Mouse (Mus musculus) left cerebral cortex, postnatal 36 days (tissue): ENCODE data around the gene Haus6. TPM values are rescaled to one million over a fixed set of nuclear protein-coding genes. Genes with fewer than 3 reads are reported as not detected.
A peak's percentile ranks its signal among the peaks of the same experiment; 100 is the strongest.

ENCODE experiments used
- DNase-seq, 2 experiments: peaks; one replicate each; pipeline ENCODE4 v3.0.0; 2021 to 2022; ENCODE audit warnings: low spot score in 2 of 2, mixed read lengths in 1 of 2
- intact Hi-C: fragments of 180-260 bp; cut with DNase I; formaldehyde crosslinking; loops from one replicate; pipeline ENCODE4 v1.15.1; 2025
- total RNA-seq, 2 experiments: library from RNA; stranded (reverse); gene quantifications; 2 replicates each; pipeline ENCODE4 v1.2.3; 2021

Gene Haus6
- total RNA-seq, 2 experiments from 2014 or later = 9.4 to 9.6 TPM

DNA sequence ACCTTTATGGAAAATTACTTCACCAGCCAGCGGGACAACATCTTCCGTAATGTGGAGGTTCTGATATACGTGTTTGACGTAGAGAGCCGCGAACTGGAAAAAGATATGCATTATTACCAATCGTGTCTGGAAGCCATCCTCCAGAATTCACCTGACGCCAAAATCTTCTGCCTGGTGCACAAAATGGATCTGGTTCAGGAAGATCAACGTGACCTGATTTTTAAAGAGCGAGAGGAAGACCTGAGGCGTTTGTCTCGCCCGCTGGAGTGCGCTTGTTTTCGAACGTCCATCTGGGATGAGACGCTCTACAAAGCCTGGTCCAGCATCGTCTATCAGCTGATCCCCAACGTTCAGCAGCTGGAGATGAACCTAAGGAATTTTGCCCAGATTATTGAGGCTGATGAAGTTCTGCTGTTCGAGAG lies 35.7 kb downstream of the Haus6 start:
- intact Hi-C loops = loop anchor here (5.0 kb wide), 1 partner anchor 121 kb away; no protein-coding TSS in a partner anchor

DNA sequence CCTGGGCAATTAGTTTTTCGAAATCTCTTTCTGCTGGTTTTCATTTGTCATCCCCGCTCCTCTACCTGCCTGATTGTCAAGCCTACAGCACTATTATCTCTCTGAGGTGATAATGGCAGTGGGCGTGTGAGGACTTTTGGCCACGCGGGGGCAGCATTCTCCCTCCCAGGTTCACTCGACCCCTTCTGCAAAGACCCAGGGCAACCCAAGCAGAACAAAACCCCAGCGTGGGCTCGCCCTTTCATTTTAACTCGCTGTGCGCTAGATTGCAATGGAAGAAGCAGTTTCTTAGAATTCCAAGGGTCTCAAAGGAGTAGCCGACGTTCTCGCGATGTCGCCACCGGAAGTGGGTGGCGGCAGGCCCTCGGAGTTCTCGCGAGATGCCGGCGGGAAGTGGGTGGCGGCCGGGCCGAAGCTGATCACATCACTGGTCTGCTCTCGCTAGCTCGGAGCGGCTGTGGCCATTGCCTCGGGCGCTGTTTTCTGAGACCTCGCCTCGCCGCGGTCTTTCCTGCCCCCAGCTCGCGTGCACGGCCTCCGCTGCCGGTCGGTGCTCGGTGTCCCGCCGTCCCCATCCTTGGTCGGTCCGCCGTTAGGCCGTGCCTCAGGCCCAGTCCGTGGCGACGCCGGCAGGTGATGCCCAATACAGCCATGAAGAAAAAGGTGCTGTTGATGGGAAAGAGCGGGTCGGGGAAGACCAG lies 36.4 kb downstream of the Haus6 start, which contains the start of gene Rraga:
TSS of gene Rraga (plus strand) at position 386 of the 701 bp plus-strand sequence.
- DNase-seq = peak; percentile 94 to 96
- intact Hi-C loops = loop anchor here (1.0 to 5.0 kb wide), 2 partner anchors 37 to 122 kb away; partner anchors contain the start of gene Haus6

More for the DNA sequence above, 35.7 kb downstream of the Haus6 start:
- peak in 1 of 2 experiments; percentile 38 for DNase-seq

DNA sequence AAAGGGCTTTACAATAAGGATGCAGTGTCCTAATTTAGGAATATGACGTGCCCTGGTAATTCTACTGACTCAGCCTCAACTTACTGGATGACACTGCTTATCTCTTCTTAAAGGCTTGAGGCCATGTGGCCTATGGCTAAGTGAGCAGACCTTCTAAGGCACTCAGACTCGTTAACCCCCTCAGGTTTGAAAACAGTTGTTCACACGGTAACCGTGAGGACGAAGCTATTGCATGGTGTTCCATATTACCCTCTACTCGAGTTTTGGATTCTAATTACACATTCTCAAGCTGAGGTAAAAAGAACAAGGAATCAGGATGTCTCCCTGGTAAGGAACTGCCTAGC lies 36.9 kb downstream of the Haus6 start:
- intact Hi-C loops = loop anchor here (1.0 to 5.0 kb wide), 2 partner anchors 37 to 122 kb away; partner anchors contain the start of gene Haus6
- DNase-seq = no peak

DNA sequence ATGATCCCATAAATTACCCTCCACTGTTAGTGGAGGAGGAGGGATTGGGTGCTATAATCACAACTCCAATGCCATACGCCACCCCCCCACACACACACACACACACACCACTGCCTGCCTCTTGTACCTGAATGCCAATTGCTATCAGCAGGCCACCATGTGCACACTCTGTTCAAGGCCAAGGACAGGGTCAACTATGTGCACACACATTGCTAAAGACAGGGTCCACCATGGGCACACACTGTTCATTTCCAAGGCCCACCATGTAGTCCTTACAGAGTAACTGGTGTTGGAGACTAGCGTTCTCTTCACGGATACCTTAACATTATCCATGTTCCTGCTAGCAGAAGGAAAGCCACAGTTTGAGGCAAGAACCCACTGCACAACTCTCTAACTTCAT lies 50.8 kb downstream of the Haus6 start:
- DNase-seq = no peak
- intact Hi-C loops = no loop called here

DNA sequence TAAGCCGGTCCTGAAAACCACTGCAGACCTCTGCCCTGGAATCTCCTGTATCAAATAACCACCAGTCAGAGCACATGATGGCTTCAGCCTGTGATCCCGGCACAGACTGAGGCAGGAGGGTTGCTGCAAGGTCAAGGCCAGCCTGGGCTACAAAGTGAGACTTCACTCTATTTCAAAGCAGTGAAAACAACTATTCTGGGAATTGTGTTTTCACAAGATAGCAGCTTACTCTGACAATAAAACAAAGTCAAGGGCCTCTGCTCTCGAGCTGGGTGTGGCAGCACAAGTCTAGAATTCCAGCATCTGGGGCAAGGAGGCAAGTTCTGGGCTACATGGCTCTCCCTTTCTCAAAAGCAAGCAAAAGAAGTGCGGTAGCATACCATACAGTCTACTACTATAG lies 52.8 kb downstream of the Haus6 start:
- no peak for DNase-seq
- intact Hi-C loops = loop anchor here (10.0 kb wide), 1 partner anchor 1154 kb away; no protein-coding TSS in a partner anchor

DNA sequence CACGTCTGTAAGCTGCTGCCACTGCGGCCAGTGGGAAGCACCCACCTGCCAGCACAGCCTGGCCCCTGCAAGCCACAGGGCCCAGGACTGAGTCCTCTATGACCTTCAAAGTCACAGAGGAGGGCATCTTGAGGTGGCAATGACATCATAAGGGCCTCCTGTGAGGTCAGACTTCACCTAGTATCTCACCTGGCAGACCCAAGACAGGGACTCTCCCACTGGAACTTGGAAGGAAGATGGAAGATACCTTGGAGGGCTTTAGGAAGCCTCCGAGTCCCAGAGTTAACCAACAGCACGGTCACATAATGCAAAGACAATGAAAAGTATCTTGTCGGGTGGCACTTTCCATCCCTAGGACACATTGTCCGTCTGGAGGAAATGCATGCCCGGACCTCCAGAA lies 53.6 kb downstream of the Haus6 start, which contains the start of gene Saxo1:
TSS of gene Saxo1 (minus strand) at position 101 of the 400 bp plus-strand sequence.
- DNase-seq = no peak
- intact Hi-C loops = loop anchor here (10.0 kb wide), 1 partner anchor 1153 kb away; no protein-coding TSS in a partner anchor

DNA sequence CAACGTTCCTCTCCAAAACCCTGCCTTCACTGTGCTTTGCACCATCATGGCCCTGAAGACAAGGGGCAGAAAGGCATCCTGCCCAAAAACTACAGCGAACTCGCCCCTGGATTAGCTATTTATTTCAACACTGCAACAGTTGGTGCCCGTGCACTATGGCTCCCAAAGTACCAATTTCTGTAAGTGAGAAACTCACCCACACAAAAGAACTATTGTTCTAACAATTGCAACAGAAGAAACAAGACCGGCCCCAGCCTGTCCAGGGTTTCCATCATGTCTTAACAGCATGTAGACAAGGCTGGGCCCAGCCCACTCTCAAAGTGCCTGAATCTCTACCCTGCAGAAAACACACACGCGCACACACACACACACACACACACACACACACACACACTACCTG lies 54.5 kb downstream of the Haus6 start:
- no peak for DNase-seq
- intact Hi-C loops = loop anchor here (10.0 kb wide), 1 partner anchor 1153 kb away; no protein-coding TSS in a partner anchor

DNA sequence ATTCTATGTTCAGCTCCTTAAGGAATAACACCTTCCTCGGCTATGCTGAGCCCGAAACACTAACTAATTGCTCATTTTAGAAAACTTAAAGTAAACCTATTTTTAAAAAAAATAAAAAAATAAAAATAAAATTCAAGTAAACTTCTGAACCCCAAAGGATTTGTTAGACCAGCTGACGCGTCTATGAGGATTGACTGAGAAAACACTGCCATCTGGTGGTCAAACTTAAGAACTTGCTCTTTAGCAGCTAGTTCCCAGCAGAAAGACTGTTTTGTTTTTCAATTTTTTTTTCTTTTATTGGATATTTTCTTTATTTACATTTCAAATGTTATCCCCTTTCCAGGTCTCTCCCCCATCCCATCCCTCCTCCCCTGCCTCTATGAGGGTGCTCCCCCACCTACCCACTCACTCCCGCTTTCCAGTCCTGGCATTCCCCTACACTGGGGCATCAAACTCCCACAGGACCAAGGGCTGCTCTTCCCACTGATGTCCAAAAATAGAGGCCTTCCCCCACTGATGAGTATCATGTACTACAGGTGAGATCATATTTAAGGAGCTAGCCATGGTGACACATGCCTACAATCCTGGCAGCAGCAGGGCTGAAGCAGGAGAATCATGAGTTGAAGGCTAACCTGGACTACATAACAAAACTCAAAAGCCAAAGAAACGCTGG lies 56.7 kb downstream of the Haus6 start:
- DNase-seq = no peak
- intact Hi-C loops = loop anchor here (10.0 kb wide), 1 partner anchor 1150 kb away; no protein-coding TSS in a partner anchor

DNA sequence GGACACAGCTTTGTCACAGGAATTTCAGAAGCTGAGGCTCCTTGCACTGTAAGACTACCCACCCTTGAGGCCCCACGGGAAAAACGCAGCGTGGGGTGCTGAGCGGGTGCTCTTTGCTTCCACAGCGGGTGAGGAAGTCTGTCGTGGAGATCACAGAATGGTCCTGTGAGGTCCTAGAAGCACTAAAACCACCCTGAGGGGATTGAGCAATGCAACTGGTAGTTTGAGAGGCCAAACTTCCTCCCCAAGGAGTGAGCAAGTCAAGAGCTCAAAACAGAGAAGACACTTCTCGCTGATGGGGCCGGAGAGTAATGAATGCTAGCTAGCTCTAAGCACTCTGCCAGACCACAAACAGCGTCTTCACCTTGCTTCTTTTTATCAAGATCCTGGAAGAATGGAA lies 63.5 kb downstream of the Haus6 start:
- DNase-seq = no peak
- intact Hi-C loops = loop anchor here (5.0 to 10.0 kb wide), 4 partner anchors 494 to 1386 kb away; no protein-coding TSS in a partner anchor

DNA sequence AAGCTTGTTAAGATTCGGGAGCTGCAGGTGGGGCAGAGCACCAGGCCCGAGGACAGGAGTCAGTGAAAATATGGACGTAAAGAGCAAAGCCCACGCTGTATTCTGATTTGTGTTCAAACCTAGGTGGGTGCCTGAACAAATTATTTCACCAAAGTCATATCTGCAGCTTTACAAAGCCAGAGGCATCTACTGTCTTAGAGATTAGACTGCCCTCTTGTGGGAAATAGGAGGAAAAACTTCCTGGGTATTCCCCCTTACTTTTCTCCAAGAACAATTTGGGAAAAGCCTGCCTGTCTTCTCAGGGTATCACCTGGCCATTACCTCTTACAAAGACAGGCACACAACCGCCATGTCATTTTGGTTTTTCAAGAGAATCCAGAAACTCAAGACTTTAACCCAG lies 66.2 kb downstream of the Haus6 start:
- intact Hi-C loops = loop anchor here (5.0 to 10.0 kb wide), 4 partner anchors 491 to 1383 kb away; no protein-coding TSS in a partner anchor
- DNase-seq = no peak

DNA sequence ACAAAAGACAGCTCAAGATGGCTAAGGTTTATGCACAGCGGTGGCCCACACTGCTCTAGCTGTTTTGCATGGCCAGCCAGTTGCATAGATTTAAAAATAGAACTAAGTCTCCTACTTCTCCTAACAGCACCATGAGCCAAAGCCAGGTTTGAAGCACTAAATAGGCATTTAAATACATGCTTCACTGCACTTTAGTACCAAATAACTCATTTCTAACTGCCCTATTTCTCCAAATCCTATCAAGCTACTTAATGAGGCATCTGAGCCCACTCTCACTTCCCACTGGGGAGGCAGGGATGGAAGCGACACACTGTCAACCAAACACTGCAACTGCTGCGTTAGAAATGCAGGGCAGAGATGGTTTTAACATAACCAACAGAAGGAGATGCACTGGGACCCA lies 67.9 kb downstream of the Haus6 start:
- intact Hi-C loops = loop anchor here (10.0 kb wide), 2 partner anchors 489 to 609 kb away; no protein-coding TSS in a partner anchor
- DNase-seq = no peak

DNA sequence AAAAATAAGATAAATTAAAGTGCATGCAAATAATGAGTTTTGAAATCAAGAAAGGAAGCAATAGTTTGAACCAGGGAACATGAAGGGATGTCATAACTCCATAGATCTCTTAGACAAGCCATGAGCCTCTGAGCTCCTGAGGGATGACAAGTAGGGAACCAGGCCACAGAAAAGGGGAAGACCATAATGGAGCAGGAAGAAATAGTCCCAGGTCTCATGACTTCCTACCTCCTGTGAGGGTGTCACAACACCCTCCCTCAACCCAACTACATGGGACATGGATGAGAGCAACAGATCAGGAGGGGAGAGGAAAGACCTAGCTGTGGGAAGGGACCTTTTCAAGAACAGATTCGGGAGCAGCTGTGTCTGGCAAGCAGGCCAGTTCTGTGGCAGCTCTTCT lies 70.3 kb downstream of the Haus6 start:
- intact Hi-C loops = loop anchor here (10.0 kb wide), 2 partner anchors 487 to 607 kb away; no protein-coding TSS in a partner anchor
- DNase-seq = no peak

DNA sequence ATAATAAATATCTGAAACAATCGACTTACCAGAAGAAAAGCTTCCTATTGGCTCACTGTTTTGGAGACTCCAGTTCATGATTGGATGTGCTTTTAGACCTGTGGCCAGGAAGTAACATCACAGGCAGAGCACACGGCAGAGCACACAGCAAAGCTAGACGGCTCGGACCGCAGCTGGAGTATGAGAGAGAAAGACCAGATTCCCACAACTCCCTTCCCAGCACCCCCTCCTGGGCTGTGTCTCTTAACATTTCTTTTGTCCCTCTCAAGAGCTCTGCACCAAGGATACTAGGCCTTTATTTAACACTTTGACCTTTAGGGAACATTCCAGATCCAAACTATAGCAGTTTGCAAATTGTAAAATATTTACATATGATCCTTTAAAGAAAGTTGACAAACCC lies 72.9 kb downstream of the Haus6 start:
- no peak for DNase-seq
- intact Hi-C loops = no loop called here

DNA sequence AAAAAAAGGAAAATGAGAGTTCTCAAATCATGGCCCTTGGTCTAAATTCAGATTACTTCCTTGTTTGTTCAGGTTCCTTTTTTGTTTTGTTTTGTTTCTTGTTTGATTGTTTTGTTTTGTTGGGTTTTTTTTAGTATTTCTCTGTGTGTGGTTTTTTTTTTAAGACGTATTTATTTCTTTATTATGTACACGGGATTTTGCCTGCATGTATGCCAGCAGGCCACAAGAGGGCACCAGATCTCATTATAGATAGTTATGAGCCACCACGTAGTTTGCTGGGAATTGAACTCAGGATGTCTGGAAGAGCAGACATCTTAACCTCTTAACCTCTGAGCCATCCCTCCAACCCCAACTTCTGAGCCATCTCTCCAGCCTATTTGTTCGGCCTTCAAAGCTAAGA lies 73.9 kb downstream of the Haus6 start:
- DNase-seq = no peak
- intact Hi-C loops = no loop called here

DNA sequence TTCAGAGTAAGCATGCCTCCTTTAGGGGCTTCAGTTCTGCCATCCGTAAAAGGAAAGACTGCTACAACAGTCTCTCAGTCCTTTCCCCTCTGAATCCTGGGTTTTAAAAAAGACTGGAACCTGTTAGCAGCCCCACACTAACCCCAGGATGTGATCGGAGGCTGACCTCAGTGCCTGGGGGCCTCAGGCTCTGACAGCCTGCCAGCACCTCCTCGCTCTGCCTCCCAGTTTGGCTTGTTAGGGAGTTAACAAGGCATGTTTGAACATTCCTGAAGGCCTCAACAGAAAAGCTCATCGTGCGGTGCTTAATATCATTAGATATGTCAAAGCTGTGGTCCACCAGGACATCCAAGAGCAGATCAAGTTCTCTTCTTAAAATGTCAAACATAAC lies 77.8 kb downstream of the Haus6 start:
- DNase-seq = no peak
- intact Hi-C loops = no loop called here

DNA sequence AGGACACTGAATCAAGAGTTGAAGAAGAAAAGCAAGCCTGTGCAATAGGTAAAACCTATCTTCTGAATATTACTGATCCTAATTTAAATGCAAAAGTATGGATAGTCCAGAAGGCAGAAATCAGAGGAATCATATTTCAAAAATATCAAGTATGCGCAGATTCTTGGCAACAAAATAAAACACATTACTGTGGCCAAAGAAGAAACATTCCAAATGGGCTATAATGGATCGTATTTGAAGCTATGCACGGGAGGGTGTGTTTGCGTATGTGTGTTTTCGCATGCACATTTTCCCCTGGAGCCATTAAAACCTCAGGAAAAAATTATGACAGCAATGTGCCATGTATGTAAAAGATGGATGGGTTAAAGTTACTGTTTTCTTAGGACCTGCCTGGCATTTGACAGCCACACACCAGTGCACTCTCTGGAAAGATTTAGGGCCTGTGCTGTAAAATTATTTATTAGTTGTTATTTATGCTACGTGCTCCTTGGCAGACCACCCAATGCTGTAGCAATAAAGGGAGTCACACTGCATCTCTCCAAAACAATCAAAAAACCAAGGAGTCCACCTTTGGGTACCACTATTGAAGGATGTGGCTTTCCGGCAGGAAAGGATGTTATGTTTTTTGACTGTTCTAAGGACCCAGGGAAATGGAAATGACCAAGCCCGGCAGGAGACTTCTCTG lies 78.3 kb downstream of the Haus6 start:
- intact Hi-C loops = no loop called here

DNA sequence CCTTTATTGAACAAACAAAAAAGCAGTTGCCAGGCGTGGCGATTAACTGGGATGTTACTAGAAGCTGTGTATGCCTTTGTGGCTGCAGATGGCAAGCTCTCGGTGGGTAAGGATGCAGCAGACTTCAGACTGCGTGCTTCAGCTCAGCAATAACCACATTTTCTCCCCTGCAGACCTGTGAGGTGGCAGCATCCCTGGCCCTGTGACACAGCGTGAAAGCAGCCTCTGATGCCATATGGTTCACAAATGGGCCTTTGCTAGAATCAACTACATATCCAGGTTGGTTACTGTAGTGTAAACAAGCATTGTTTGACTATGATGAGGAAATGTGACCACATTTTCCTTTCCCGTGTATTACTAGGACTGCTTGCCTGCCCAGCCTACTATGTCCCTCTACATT lies 82.7 kb downstream of the Haus6 start:
- DNase-seq = no peak
- intact Hi-C loops = no loop called here

More for the DNA sequence above, 78.3 kb downstream of the Haus6 start:
- no peak for DNase-seq
